Mouse (Mus musculus): ENCODE data around the gene Fzd5.

Fzd5 gene

GRCm38 (mm10) chr1:64733453-64734245 lies 3.9 kb downstream of the Fzd5 start:
- no peak for DNase-seq (ENCODE audit: low read depth, low spot score)

- DNase-seq (ENCODE audit: low read depth, low spot score), result no peak
Observed at GRCm38 (mm10) chr1:64732637-64733200, 4.8 kb downstream of the Fzd5 start.

DNA sequence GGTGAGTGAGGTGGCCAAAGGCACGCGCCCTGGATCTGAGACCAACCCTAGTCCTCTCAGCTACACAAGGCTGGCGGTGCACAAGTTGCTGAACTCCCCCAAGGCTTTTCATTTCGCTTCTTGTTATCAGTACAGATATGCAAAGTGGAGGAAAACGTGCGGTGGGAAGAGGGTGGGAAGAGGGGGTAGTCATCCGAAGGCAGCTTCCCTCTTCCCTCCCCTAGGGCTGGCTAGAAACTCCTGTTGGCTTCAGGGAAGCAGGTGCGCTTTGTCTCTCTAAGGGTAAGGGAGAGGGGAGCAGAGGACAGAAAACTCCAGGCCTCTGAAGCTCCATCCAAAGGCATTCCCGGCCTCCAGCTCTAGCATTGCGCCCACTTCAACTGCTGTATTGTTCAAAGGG lies 5.4 kb downstream of the Fzd5 start:
- no peak for DNase-seq (ENCODE audit: low read depth, low spot score)

DNA sequence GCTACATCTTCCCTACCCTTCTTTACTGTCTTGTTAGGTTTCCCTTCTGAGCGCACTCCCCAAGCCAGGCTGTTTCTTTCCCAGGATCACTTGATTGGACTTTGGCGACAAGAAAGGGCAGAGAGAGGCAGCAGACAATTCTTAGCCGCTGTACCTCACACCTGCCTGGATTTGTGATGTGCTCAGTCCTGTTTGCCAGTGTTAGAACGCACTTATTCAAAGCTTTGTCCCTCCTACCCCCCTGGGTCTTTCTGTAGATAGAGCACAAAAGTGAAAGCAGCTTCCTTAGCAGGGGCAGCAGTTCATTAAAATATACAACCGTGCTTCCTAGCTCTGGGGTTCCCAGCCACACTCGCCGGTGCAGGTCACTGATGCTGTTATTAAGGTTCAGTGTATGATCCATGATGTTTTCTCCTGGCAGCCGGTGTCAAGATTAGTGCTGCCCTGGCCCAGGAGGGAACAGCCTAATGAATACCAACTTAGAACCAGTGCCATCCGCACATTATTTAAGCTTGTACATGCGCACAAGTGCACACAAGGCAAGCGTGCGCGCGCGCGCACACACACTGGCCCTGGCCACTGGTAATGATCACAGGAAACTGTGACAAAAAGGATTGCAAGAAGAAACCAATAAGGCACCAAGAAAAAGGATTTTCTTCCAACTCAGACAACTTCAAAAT lies 6.1 kb downstream of the Fzd5 start:
- DNase-seq (ENCODE audit: low read depth, low spot score), result no peak

- DNase-seq (ENCODE audit: low read depth, low spot score), result no peak
Observed at GRCm38 (mm10) chr1:64730046-64730445, 7.5 kb downstream of the Fzd5 start.

DNA sequence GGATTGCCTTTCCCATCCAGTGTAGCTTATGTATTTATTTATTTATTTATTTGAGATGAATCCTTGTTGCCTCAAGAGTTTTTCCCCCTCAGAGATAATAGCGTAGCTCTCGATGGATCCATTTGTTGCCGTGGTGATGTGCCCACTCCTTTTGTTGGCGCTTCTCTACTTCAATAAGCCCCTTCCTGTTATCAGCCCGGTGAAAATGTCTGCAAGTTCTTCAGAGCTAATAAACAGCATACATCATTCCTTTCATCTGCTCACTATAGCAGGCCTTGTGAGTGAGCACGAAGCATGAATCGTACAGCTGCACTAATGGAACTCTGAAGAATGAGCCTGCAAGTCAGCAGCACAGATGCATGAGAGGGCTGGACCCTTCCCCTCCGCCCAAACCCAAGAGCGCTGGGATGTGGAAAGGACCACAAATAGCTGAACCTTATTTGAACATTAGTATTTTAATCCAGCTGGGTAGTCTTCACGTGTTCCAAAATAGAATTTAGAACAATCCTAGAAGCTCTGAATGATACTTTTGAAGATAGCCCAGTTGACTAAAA lies 16.4 kb downstream of the Fzd5 start:
- DNase-seq (ENCODE audit: low read depth, low spot score), result no peak

DNA sequence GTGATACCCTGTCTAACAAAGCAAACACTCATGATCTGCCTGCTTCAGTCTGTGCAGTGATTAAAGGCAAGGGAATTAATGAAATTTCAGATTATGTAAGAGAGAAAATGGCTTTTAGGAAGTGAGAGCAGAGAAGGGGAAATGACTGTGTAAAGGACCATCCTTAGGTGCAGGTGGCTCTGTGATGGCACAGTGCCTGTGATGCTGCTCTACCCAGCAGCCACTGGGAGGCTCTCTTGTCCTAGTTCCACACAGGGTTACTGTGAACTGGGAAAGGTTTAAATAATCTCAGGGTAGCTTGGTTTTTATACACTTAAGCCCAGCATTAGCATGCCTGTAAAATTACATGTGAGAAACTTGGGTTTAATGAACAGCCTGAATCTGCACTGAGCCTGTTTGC lies 20.0 kb downstream of the Fzd5 start:
- DNase-seq (ENCODE audit: low read depth, low spot score), result peak; percentile 31

GRCm38 (mm10) chr1:64716589-64717304 lies 20.8 kb downstream of the Fzd5 start:
- DNase-seq (ENCODE audit: low read depth, low spot score), result no peak

- no peak for DNase-seq (ENCODE audit: low read depth, low spot score)
Observed at GRCm38 (mm10) chr1:64715458-64715857, 22.1 kb downstream of the Fzd5 start.

DNA sequence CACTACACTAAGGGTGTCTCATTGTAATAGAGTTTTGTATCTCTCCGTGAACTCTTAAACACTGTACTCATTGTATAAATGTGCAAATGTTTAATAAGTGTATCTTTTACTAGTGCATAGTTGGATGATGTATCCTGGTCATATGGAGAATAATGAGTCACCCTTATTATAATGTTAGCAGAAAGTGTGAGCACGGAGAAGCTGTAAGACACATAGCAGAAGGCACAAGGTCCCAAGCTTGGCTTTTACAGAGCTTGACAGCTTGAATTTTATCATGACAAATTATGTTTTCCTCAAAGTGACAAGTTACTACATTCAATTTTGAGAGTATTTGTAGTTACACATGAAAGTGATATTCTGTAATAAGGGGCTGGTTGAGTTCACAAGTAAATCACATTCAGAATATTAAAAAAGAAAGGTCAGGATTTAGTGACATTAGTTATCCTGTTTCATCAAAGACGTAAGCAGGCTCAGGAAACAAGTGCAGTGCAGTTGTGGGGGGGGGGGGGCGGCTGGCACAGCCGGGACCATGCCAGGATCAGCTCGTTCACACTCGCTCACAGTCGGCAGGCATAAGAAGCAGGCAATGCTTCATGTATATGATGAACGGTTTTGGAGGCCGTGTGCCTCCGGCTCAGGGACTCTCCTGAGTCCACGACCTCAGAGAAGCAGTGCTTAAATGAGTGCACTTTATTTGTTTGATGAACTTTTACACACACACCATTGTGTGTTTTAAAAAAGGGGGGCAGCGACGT lies 25.4 kb downstream of the Fzd5 start:
- DNase-seq (ENCODE audit: low read depth, low spot score), result no peak

GRCm38 (mm10) chr1:64709891-64710290 lies 27.7 kb downstream of the Fzd5 start:
- peak; percentile 57 for DNase-seq (ENCODE audit: low read depth, low spot score)

DNA sequence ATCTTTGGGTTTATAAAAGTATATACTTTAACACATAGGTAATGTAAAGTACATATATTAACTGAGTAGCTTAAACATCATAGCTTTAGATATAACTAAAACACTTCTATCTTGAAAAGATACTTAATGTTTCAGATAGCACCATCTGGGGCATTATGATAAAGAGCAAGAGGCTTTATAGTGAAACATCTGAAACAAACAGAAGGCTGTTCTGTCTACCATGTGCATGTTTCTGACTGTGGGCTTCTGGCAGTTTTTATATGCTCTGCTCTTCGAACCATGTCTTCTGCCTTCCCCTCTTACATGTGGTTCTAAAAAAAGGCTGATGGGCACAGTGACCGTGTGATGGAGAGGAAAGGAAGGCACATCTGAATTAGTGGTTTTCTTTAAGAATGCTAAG lies 30.9 kb downstream of the Fzd5 start:
- no peak for DNase-seq (ENCODE audit: low read depth, low spot score)

GRCm38 (mm10) chr1:64705230-64705629 lies 32.3 kb downstream of the Fzd5 start:
- peak; percentile 73 for DNase-seq (ENCODE audit: low read depth, low spot score)

- no peak for DNase-seq (ENCODE audit: low read depth, low spot score)
Observed at GRCm38 (mm10) chr1:64701780-64702179, 35.8 kb downstream of the Fzd5 start.

DNA sequence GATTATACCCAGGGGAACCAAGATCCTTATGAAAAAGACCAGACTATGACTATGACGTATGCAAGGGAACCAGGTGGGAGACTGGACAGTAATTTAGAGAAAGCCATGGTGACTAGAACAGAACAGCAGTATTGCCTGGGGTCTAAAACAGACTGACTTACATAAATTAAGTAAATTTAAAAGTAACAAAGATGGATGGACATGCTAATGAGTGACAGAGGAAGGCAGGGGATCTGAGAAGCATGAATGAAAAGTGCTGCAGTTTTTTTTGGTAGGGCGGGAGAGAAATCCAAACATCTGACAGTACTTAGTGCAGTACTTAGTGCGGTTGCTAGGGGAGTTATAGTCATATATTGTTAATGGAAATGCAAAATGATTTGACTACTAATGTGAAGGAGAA lies 42.4 kb downstream of the Fzd5 start:
- DNase-seq (ENCODE audit: low read depth, low spot score), result no peak

DNA sequence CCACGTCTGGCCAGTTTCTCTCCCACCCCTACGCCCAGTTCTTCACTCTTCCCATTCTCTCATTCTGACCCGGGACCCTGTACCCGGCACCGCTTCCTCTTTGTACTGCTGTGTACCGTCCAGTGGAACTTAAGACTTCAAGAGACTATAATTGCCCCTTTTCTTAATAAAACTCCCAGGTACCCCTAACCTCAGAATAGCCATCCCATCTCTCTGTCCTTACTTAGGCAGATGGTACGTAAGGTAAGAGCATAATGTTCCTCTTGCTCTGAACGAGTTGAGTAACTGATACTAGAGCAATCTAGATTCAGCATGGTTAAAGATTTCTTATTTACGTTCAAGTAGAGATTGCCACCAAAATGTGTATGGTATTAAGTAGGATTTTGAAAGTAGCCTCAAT lies 46.0 kb downstream of the Fzd5 start:
- no peak for DNase-seq (ENCODE audit: low read depth, low spot score)

DNA sequence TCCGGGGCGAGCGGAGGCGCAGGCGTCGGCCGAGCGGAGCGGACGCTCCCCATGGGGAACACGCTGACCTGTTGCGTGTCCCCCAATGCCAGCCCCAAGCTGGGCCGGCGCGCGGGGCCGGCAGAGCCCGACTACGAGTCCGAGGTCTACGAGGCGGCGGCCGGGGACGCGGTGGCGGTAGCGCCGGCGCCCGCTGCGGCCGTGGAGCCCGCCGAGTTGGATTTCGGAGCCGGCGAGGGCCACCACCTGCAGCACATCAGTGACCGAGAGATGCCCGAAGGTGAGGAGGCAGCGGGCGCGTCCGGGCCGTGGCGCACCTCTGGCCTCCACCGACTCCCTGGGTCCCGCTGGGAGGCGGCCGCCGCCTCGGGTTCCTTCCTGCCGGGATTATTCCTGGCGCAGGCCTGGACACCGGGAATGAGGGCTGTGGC lies 46.4 kb downstream of the Fzd5 start:
- DNase-seq (ENCODE audit: low read depth, low spot score), result no peak

- DNase-seq (ENCODE audit: low read depth, low spot score), result peak; percentile 99
Observed at GRCm38 (mm10) chr1:64690213-64691013, 47.1 kb downstream of the Fzd5 start, which contains the start of gene Ccnyl1. TSS of gene Ccnyl1 (plus strand) at chr1:64690455.

- DNase-seq (ENCODE audit: low read depth, low spot score), result no peak
Observed at GRCm38 (mm10) chr1:64689561-64690212, 47.9 kb downstream of the Fzd5 start.

DNA sequence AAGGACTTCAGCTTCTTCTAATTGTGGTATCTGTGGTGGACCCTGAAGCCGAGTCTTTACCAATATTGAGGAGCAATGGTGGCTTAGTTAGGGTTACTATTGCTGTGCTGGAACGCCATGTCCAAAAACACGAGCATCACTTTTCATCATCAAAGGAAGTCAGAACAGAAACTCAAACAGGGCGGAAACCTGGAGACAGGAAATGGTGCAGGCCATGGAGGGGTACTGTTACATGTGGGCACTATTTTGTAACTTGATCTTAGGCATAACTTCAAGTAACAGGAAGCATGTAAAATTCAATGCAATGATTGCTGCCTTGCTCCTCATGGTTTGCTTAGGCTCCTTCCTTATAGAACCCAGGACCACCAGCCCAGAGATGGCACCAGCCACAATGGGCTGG lies 49.5 kb downstream of the Fzd5 start:
- DNase-seq (ENCODE audit: low read depth, low spot score), result peak; percentile 49
